Mouse (Mus musculus) spleen, adult 18-20 months (tissue): ENCODE measurements around the gene Wee2.

ENCODE experiments used
- DNase-seq, 2 experiments: peaks; one replicate each; pipeline ENCODE4 v3.0.0; 2022; ENCODE audit warnings: mixed read lengths in 2 of 2

Gene Wee2

GRCm38 (mm10) chr6:40438936-40439335 is at the start of gene Wee2:
TSS of gene Wee2 (plus strand) at chr6:40439088.
- no peak for DNase-seq

- DNase-seq = no peak
Measured at GRCm38 (mm10) chr6:40390975-40391374, 47.9 kb upstream of the Wee2 start.

GRCm38 (mm10) chr6:40393213-40393612 is 45.7 kb upstream of the Wee2 start:
- DNase-seq = no peak

- no peak for DNase-seq
Measured at GRCm38 (mm10) chr6:40402031-40402430, 36.9 kb upstream of the Wee2 start.

- DNase-seq = no peak
Measured at GRCm38 (mm10) chr6:40403640-40404285, 35.1 kb upstream of the Wee2 start.

- DNase-seq = no peak
Measured at GRCm38 (mm10) chr6:40411085-40411484, 27.8 kb upstream of the Wee2 start.

GRCm38 (mm10) chr6:40413046-40413445 is 25.8 kb upstream of the Wee2 start:
- no peak for DNase-seq

- no peak for DNase-seq
Measured at GRCm38 (mm10) chr6:40413565-40413964, 25.3 kb upstream of the Wee2 start.

GRCm38 (mm10) chr6:40415799-40416198 is 23.1 kb upstream of the Wee2 start:
- no peak for DNase-seq

- no peak for DNase-seq
Measured at GRCm38 (mm10) chr6:40418386-40418785, 20.5 kb upstream of the Wee2 start.

GRCm38 (mm10) chr6:40421099-40421498 is 17.8 kb upstream of the Wee2 start:
- no peak for DNase-seq

GRCm38 (mm10) chr6:40423013-40423412 is 15.9 kb upstream of the Wee2 start:
- DNase-seq = no peak

GRCm38 (mm10) chr6:40423774-40424173 is 15.1 kb upstream of the Wee2 start:
- DNase-seq = peak in 1 of 2 experiments; percentile 70

GRCm38 (mm10) chr6:40427441-40427840 is 11.4 kb upstream of the Wee2 start:
- no peak for DNase-seq

GRCm38 (mm10) chr6:40428696-40429095 is 10.2 kb upstream of the Wee2 start:
- DNase-seq = no peak

GRCm38 (mm10) chr6:40429521-40429931 is 9.4 kb upstream of the Wee2 start:
- no peak for DNase-seq

GRCm38 (mm10) chr6:40430251-40430650 is 8.6 kb upstream of the Wee2 start:
- DNase-seq = peak in 1 of 2 experiments; percentile 26

- DNase-seq = no peak
Measured at GRCm38 (mm10) chr6:40430878-40431277, 8.0 kb upstream of the Wee2 start.

- DNase-seq = no peak
Measured at GRCm38 (mm10) chr6:40431356-40431755, 7.5 kb upstream of the Wee2 start.

GRCm38 (mm10) chr6:40431812-40432211 is 7.1 kb upstream of the Wee2 start:
- no peak for DNase-seq

- DNase-seq = no peak
Measured at GRCm38 (mm10) chr6:40432346-40433275, 6.3 kb upstream of the Wee2 start.

GRCm38 (mm10) chr6:40434697-40435096 is 4.2 kb upstream of the Wee2 start:
- no peak for DNase-seq

- DNase-seq = peak; percentile 22 to 39
Measured at GRCm38 (mm10) chr6:40435151-40436046, 3.5 kb upstream of the Wee2 start.
